Mouse (Mus musculus) testis, adult 2 months (tissue): ENCODE results near the gene Slc47a1.

Experiments used
- CTCF ChIP-seq: fragments of 200-500 bp; IDR thresholded peaks from 2 replicates; pipeline ENCODE4 v1.5.1; 2012; ENCODE audit warnings: low read depth, mild to moderate bottlenecking, inconsistent platforms, low read length, moderate library complexity; ENCODE audit not compliant: control insufficient read depth, insufficient read depth, insufficient replicate concordance
- POLR2A ChIP-seq: fragments of 200-500 bp; IDR thresholded peaks from 2 replicates; pipeline ENCODE4 v1.6.1; 2012; ENCODE audit warnings: low read depth, mild to moderate bottlenecking, inconsistent platforms, low read length, moderate library complexity; ENCODE audit not compliant: control insufficient read depth

DNA sequence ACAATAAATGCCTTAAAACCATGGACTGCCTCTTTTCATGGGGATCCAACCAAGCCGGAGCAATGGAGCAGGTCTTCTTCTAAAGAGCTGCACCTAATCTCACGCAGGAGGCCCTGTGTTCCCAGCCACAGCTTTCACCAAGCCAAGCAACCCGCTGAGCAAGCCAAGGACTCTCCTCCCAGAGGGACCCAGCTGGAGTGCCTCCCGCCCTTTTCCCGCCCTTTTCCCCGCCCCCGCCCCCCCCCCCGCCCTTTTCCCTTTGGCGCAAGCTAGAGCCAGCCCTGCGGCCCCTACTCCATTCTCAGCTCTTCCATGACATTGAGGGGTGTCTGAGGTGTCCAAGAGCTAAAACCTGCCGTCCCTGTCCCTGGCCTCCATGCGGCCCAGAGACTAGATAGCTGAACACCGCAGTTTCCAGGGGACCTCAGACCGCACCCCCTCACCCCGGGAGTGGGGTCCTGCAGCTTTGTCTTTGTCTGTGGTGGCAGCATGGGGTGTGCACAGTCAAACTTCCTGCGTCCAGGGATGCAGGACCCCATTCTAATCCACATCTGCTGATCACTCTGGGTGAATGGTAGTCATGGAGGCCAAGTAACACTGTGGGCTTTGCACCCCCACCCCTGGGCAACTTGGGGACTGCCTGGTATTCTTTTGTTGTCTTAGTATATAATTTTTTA is 77.3 kb downstream of the Slc47a1 start:
- TF ChIP-seq CTCF: no peak
- no peak for TF ChIP-seq POLR2A
